Mouse (Mus musculus) midbrain, embryonic 13.5 days (tissue): ENCODE results near the gene Vdr. TPM values are rescaled to one million over a fixed set of nuclear protein-coding genes. Genes with fewer than 3 reads are reported as not detected.
A peak's percentile ranks its signal among the peaks of the same experiment; 100 is the strongest.

Source experiments
- ATAC-seq: fragments of 200-750 bp; cut with Nextera tagmentation; 2 replicates; pipeline ENCODE4 v1.8.0; 2017; ENCODE audit warnings: mild to moderate bottlenecking, moderate TSS enrichment, moderate library complexity
- H3K27ac ChIP-seq: fragments of 300-500 bp; sonication (generic); 2 replicates; pipeline ENCODE4 v1.5.1; 2015; ENCODE audit warnings: inconsistent platforms, mild to moderate bottlenecking, moderate library complexity
- H3K27me3 ChIP-seq: fragments of 300-500 bp; sonication (generic); 2 replicates; pipeline ENCODE4 v1.6.1; 2015; ENCODE audit warnings: mild to moderate bottlenecking, inconsistent platforms
- H3K36me3 ChIP-seq: fragments of 300-500 bp; sonication (generic); 2 replicates; pipeline ENCODE4 v1.6.1; 2015; ENCODE audit warnings: mild to moderate bottlenecking, inconsistent platforms
- H3K4me1 ChIP-seq: fragments of 300-500 bp; sonication (generic); replicated peaks from 2 replicates; pipeline ENCODE4 v1.6.1; 2015; ENCODE audit warnings: inconsistent platforms
- H3K4me2 ChIP-seq: fragments of 300-500 bp; sonication (generic); replicated peaks from 2 replicates; pipeline ENCODE4 v1.6.1; 2015; ENCODE audit warnings: moderate library complexity, mild to moderate bottlenecking, inconsistent platforms
- H3K4me3 ChIP-seq: fragments of 300-500 bp; sonication (generic); replicated peaks from 2 replicates; pipeline ENCODE4 v1.5.1; 2015; ENCODE audit warnings: mild to moderate bottlenecking, inconsistent platforms
- H3K9ac ChIP-seq: fragments of 300-500 bp; sonication (generic); replicated peaks from 2 replicates; pipeline ENCODE4 v1.6.1; 2015; ENCODE audit warnings: mild to moderate bottlenecking, inconsistent platforms
- H3K9me3 ChIP-seq: fragments of 300-500 bp; sonication (generic); 2 replicates; pipeline ENCODE4 v1.6.1; 2016; ENCODE audit warnings: mild to moderate bottlenecking, inconsistent platforms
- whole genome bisulfite sequencing: fragments of 180-500 bp; shearing (Covaris S2); methylation state at CpG from one replicate; pipeline ENCODE4 v1.1.7; 2015; 5-methylcytosine and 5-hydroxymethylcytosine counted together
- polyA plus RNA-seq: library from polyadenylated mRNA; unstranded; fragments of >200 nt; fragmentation: Nextera tagmentation; extraction: Ambion mirVana; gene quantifications from 2 replicates; pipeline ENCODE4 v1.2.1, GENCODE M21; 2015

Gene Vdr
- not detected in 2 replicates for polyA plus RNA-seq

DNA sequence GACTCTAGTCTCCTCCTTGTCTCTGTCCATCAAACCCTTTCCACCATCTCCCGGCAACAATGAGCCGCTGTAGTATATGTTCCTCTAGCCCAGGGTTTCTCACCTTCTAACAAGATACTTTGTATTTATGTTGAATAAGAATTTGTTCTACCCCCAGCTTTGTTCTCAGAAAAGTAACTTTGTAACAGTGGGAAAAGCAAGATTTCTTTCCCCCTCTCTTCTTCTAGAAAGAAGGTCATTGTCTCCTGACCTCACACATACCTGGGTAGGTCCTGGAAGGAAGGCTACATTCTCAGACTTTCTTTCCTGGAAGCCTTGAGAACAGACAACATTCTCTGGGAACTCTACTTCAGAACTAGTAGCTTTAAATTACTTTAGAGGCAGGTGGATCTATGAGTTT, at the start of gene Vdr:
Gene Vdr, minus strand, starts transcription at position 101 of the 400 bp plus-strand sequence.
- ATAC-seq = no peak
- no peaks in the 10 kb centered on the region for H3K9me3 ChIP-seq
- H3K27ac ChIP-seq = no peak within 1 kb of the TSS
- H3K4me1 ChIP-seq = peaks cover 25% of the 10 kb centered on the region
- no peak within 1 kb of the TSS for H3K9ac ChIP-seq
- peaks cover 47% of the 10 kb centered on the region for H3K27me3 ChIP-seq
- 98% methylated on average over 2 of the region's 2 CpGs for WGBS
- no peaks in the 10 kb centered on the region for H3K36me3 ChIP-seq
- H3K4me2 ChIP-seq = no peak within 1 kb of the TSS
- no peak within 1 kb of the TSS for H3K4me3 ChIP-seq

DNA sequence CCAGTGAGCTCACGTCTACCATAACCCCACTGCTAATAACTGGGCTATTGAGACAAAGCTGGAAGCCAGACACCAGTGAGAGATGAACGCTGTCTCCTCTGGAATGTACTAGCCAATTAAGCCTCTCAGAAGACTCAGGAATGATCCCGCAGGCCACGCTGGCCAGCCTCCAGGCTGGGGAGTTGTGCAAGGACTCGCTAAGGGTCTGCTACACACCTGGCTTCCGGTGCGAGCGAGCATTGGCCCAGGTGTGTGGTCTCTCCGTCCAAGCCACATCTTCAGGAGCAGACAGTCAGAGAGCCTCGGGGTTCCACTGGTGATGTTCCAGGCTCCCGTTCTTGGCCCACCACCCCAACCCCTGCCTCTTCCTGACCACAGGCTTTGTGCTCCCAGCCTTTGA, 46.0 kb upstream of the Vdr start:
- Histone ChIP-seq H3K9me3 (no peaks in the 10 kb centered on the region), H3K4me2 (no peak overlapping the region), H3K36me3 (no peaks in the 10 kb centered on the region), H3K27ac (no peak overlapping the region), H3K27me3 (peaks cover 7% of the 10 kb centered on the region; the same call in 1 of the 2 replicates), H3K4me3 (no peak overlapping the region), H3K4me1 (peaks cover 21% of the 10 kb centered on the region), H3K9ac (no peak overlapping the region)
- 77% methylated on average over 11 of the region's 11 CpGs for WGBS
- ATAC-seq = 0 out of 2 replicates have a peak, but pooled peaks have one; percentile 18

DNA sequence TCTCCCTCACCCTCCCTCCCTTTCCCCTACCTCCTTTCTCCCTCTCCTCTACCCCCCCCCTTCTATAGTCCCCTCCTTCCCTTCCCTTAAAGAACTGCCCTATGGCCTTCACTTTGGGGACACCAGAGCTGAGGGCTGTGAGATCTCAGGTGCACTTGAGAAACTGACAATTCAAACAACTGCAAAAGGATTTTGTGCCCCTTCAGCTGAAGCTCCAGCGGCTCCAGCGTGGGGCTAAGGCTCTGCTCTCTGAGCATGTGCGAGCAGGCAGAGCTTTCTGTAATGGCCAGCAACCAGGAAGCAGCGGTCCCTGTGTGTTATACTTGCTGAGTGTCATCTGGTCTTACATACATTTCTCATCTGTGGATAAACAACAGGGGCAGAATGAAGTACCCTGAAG, 45.3 kb upstream of the Vdr start:
- 20% methylated on average over 4 of the region's 4 CpGs for WGBS
- H3K27me3 ChIP-seq = peaks cover 11% of the 10 kb centered on the region; the same call in 1 of the 2 replicates
- H3K9me3 ChIP-seq = no peaks in the 10 kb centered on the region
- H3K9ac ChIP-seq = no peak overlapping the region
- H3K4me3 ChIP-seq = no peak overlapping the region
- no peak overlapping the region for H3K27ac ChIP-seq
- no peak overlapping the region for H3K4me2 ChIP-seq
- no peaks in the 10 kb centered on the region for H3K36me3 ChIP-seq
- ATAC-seq = no peak
- H3K4me1 ChIP-seq = peaks cover 21% of the 10 kb centered on the region

DNA sequence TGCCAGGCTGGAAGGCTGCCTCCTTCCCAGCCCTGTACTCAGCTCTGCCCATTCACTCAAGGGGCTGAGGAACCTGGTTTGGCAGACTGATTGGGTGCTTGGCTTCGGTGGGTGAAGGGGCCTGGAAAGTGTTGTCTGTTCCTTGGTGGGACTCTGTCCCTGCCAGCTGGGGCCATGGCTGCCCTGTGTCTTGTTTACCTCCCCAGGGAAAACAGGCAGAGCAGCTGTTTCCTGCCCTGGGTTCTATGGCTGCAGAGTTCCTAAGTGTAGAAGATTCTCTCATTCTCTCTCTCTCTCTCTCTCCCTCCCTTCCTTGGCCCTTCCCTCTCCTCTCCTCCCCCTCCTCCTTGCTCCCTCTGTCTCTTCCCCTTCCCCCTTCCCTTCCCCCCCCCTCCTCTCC, 44.9 kb upstream of the Vdr start:
- Histone ChIP-seq H3K9me3 (no peaks in the 10 kb centered on the region), H3K4me1 (peaks cover 21% of the 10 kb centered on the region), H3K4me3 (no peak overlapping the region), H3K4me2 (no peak overlapping the region), H3K9ac (no peak overlapping the region), H3K36me3 (no peaks in the 10 kb centered on the region), H3K27me3 (peaks cover 11% of the 10 kb centered on the region; the same call in 1 of the 2 replicates), H3K27ac (no peak overlapping the region)
- 0 out of 2 replicates have a peak, but pooled peaks have one; percentile 17 for ATAC-seq
- WGBS = 63% methylated on average over 1 of the region's 1 CpGs

DNA sequence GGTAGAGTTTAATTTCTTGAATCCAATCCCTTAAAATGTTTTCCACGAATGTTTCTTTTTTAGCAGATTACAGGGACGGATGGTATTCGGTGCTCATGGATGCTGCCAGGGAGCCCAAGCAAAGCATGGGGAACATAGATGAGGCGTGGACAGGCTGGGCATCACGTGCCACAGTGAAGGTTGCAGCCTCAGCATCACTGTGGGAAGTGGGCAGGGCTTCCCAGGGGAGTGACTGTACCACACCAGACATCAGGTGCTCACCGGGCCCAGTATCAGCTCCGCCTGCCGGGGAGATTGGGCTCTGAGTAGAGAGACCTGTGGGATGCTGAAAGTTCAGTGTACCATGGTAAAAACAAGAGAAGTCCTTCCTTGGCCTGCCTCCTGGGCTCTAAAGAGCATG, 44.2 kb upstream of the Vdr start:
- Histone ChIP-seq H3K27me3 (peaks cover 11% of the 10 kb centered on the region; the same call in 1 of the 2 replicates), H3K9me3 (no peaks in the 10 kb centered on the region), H3K36me3 (no peaks in the 10 kb centered on the region), H3K4me3 (no peak overlapping the region), H3K9ac (no peak overlapping the region), H3K4me1 (peaks cover 21% of the 10 kb centered on the region), H3K4me2 (no peak overlapping the region), H3K27ac (no peak overlapping the region)
- no peak for ATAC-seq
- 86% methylated on average over 8 of the region's 8 CpGs for WGBS

DNA sequence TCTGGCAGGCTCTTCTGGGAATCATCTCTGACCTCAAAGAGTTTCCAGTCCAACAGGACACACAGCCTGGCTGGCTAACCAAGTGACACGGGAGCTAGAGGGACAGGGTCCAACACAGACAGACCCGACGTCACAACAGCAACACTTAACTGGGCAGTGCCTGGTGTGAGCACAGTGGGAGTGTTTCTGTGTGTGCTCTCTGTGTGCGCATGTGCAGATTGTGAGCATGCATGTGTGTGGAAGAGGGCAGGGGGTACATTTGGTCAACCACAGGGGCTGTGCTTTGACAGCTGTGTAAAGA, 42.4 kb upstream of the Vdr start:
- Histone ChIP-seq H3K4me2 (no peak overlapping the region), H3K27ac (no peak overlapping the region), H3K4me3 (no peak overlapping the region), H3K27me3 (peaks cover 11% of the 10 kb centered on the region; the same call in 1 of the 2 replicates), H3K4me1 (peaks cover 21% of the 10 kb centered on the region), H3K36me3 (no peaks in the 10 kb centered on the region), H3K9me3 (no peaks in the 10 kb centered on the region), H3K9ac (no peak overlapping the region; the same call in 1 of the 2 replicates)
- 76% methylated on average over 4 of the region's 4 CpGs for WGBS
- peak; percentile 24; the same call in 1 of the 2 replicates for ATAC-seq

DNA sequence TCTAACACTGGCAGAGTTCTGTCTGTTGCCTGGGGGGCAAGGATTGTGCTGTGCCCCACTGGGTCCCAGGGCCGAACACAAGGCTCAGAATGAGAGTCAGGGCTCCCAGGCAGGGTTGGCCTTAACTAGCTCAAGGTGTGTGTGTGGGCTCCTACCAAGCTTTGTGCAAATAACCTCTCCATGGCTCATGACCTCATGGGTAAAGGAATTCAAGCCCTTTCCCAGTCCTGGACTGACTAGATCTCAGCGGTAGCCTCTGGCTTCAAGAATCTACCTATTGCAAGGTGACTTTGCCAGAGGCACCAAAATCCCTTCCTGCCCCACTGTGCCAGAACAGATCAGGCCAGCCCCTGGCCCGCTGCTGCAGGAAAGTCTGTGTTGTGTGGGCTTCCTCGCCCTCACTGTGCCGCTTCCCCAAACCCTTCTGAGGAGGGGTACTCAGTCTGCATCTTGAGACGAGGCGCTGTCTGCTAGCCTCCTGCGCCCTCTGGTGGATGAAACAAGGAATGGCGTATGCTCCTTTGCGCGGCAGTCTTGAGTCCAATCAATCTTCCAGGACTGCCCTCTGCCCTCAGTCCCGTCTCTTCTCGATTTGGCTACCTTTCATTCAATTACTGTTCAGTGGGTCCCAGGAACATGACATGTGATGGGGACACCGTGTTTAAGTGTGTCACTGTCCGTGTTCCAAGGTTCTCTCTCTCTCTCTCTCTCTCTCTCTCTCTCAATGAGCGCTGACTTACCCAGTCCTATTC, 41.9 kb upstream of the Vdr start:
- Histone ChIP-seq H3K9ac (peak overlapping the region; percentile 20; the same call in 1 of the 2 replicates), H3K36me3 (no peaks in the 10 kb centered on the region), H3K4me3 (no peak overlapping the region), H3K4me1 (peaks cover 21% of the 10 kb centered on the region), H3K9me3 (no peaks in the 10 kb centered on the region), H3K27me3 (peaks cover 11% of the 10 kb centered on the region; the same call in 1 of the 2 replicates), H3K27ac (no peak overlapping the region), H3K4me2 (no peak overlapping the region)
- 15% methylated on average over 16 of the region's 16 CpGs for WGBS
- ATAC-seq = peak; percentile 78

DNA sequence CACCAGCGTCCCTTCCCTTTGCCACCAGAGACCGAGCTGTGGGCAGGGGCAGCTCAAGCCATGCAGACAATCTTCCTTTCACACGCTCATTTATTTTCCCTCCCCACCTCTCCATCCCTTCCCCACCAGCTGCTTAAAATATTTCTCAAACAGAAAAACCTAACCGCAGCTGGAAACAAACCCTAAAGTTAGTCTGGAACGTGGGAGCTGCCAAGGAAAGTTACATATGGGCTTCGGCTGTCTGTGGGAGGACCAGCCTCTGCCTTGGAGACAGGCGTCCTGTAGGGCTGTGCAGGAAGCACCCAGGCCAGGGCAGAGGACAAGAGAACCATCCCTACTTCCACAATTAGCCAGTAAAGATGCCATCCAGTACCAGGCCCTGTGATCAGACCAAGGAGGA, 39.8 kb upstream of the Vdr start:
- no peak for ATAC-seq
- no peaks in the 10 kb centered on the region for H3K36me3 ChIP-seq
- no peak overlapping the region for H3K4me3 ChIP-seq
- 80% methylated on average over 7 of the region's 7 CpGs for WGBS
- peaks cover 11% of the 10 kb centered on the region; the same call in 1 of the 2 replicates for H3K27me3 ChIP-seq
- H3K9me3 ChIP-seq = no peaks in the 10 kb centered on the region
- H3K4me2 ChIP-seq = no peak overlapping the region
- peaks cover 11% of the 10 kb centered on the region for H3K4me1 ChIP-seq
- no peak overlapping the region for H3K27ac ChIP-seq
- H3K9ac ChIP-seq = no peak overlapping the region

DNA sequence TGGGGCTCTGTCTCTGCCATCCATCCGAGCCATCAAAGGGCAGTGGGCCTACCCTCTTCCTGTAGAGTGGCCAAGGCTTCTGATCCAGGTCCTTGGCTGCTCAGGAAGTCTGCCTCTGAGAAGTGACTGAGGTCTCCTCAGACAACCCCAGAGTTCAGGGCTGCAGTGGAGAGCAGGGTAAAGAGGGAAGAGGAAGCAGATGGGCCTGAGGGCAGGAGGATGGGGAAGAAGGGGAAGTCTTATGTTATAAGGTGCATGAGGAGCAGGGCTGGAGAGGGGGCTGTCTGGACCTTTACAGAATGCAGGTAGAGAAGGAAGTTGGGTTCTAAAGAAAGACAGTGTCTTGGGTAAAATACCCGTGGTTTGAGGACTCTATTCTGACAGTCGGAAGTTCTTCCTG, 39.3 kb upstream of the Vdr start:
- Histone ChIP-seq H3K9me3 (no peaks in the 10 kb centered on the region), H3K4me3 (no peak overlapping the region), H3K36me3 (no peaks in the 10 kb centered on the region), H3K9ac (no peak overlapping the region), H3K4me1 (peaks cover 9% of the 10 kb centered on the region), H3K27ac (no peak overlapping the region), H3K4me2 (no peak overlapping the region), H3K27me3 (peaks cover 11% of the 10 kb centered on the region; the same call in 1 of the 2 replicates)
- 77% methylated on average over 3 of the region's 3 CpGs for WGBS
- no peak for ATAC-seq

DNA sequence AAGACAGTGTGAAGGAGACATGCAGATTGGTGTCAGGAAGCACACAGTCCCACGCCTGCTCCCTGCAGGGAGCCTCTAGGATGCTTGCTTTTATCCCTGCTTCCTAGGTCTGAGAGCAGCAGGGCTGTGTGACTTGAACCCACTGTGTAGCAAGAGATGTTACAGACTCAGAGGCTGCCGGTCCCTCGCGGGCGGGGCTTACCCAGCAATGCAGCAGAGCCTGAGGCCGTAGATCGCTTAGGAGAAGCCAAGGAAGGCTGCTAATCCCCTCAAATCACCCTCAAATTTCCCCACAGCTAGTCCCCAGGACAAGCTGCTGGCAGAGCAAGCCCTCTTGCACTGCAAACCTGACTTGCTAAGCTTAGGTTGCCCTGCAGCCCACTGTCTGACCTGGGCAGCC, 38.3 kb upstream of the Vdr start:
- Histone ChIP-seq H3K4me1 (peaks cover 9% of the 10 kb centered on the region), H3K9ac (no peak overlapping the region), H3K4me3 (no peak overlapping the region), H3K27ac (no peak overlapping the region), H3K4me2 (no peak overlapping the region), H3K36me3 (no peaks in the 10 kb centered on the region), H3K27me3 (peaks cover 11% of the 10 kb centered on the region; the same call in 1 of the 2 replicates), H3K9me3 (no peaks in the 10 kb centered on the region)
- WGBS = 35% methylated on average over 7 of the region's 7 CpGs
- ATAC-seq = no peak

DNA sequence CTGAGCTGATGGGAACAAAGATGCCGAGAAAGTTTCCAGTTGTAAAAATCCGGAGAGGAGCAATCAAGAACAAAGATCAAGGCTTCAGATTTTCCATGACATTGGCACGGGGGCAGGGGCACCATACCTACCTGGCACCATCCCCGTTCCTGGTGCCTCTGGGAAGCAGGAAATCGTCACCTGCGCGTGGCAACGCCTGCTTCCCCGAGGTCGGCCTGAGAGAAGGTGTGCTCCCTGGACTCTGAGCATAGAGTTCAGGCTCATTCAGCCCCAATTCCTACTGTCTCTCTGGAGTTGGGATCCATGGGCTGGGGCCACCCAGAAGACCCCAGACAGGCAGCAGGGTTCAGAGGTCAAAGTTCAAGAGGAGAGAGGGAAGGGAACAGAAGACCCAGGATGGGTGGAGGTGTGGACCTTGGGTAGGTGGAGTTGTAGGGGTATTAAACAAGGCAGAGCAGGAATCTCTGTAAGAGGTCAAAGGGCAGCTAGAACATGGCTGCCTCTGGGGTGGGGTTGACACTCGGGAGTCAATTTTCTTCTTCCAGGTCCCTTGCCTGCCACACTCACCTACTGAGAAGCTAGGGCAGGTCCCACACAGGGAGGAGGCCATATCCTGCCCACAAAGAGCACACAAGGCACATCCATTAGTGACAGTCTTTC, 35.4 kb upstream of the Vdr start:
- Histone ChIP-seq H3K9me3 (no peaks in the 10 kb centered on the region), H3K27ac (no peak overlapping the region), H3K4me2 (no peak overlapping the region), H3K36me3 (no peaks in the 10 kb centered on the region), H3K27me3 (no peaks in the 10 kb centered on the region), H3K4me3 (no peak overlapping the region), H3K4me1 (no peaks in the 10 kb centered on the region; the same call in 1 of the 2 replicates), H3K9ac (no peak overlapping the region)
- ATAC-seq = no peak
- 84% methylated on average over 11 of the region's 11 CpGs for WGBS

DNA sequence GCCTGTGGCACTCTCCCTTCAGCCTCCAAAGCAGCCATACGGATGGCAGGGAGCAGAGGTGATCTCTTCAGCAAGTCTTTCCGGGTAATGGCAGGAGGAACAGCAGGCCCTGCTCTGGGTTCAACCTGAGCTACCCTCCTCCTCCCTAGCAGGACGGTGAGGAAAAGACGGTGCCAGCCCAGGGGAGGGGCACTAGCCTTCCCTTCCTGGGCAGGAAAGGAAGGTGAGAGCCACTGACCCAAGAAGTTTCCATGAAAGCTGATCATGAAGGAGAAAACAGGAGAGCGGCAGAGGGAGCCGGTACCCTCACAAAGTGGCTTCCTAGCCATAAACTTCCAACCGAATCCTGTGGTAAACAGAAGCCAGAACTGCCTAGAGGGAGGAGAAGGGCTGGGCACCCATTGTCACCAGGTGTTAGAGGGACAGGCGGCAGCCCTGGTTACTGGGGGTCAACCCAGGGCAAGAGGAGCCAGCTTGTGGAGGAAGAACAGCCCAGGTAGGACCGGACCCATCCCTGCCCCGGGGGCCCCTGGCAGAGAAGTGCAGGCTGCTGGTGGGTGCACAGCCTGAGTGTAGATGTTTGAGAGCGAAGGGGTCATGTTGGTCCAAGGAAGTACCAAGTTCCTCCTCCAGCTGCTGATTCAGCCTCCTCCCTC, 34.6 kb upstream of the Vdr start:
- Histone ChIP-seq H3K4me2 (no peak overlapping the region), H3K27ac (no peak overlapping the region), H3K4me1 (no peaks in the 10 kb centered on the region; the same call in 1 of the 2 replicates), H3K9me3 (no peaks in the 10 kb centered on the region), H3K36me3 (no peaks in the 10 kb centered on the region), H3K9ac (no peak overlapping the region), H3K4me3 (no peak overlapping the region), H3K27me3 (no peaks in the 10 kb centered on the region)
- ATAC-seq = no peak
- WGBS = 78% methylated on average over 11 of the region's 11 CpGs
